Mouse (Mus musculus) neural tube, embryonic 15.5 days (tissue): ENCODE measurements at regions not wholly inside any gene's neighbourhood (a gene's known extent, or its start where the extent isn't known, plus 50 kb on each side); places are given as distances from the start of the nearest gene placed in this dataset.
A peak's percentile ranks its signal among the peaks of the same experiment; 100 is the strongest.

ENCODE experiments used
- ATAC-seq: fragments of 200-750 bp; cut with Nextera tagmentation; 2 replicates; pipeline ENCODE4 v1.8.0; 2017; ENCODE audit warnings: mild to moderate bottlenecking, moderate TSS enrichment, moderate library complexity; ENCODE audit not compliant: low FRiP score
- H3K27ac ChIP-seq: fragments of 300-500 bp; sonication (generic); replicated peaks from 2 replicates; pipeline ENCODE4 v1.5.1; 2015; ENCODE audit warnings: mild to moderate bottlenecking, inconsistent platforms
- H3K27me3 ChIP-seq: fragments of 300-500 bp; sonication (generic); replicated peaks from 2 replicates; pipeline ENCODE4 v1.6.1; 2015; ENCODE audit warnings: inconsistent platforms
- H3K36me3 ChIP-seq: fragments of 300-500 bp; sonication (generic); 2 replicates; pipeline ENCODE4 v1.6.1; 2015; ENCODE audit warnings: inconsistent platforms
- H3K4me1 ChIP-seq: fragments of 300-500 bp; sonication (generic); 2 replicates; pipeline ENCODE4 v1.6.1; 2015; ENCODE audit warnings: inconsistent platforms
- H3K4me2 ChIP-seq: fragments of 300-500 bp; sonication (generic); 2 replicates; pipeline ENCODE4 v1.6.1; 2015; ENCODE audit warnings: inconsistent platforms, mild to moderate bottlenecking, moderate library complexity
- H3K4me3 ChIP-seq: fragments of 300-500 bp; sonication (generic); replicated peaks from 2 replicates; pipeline ENCODE4 v1.5.1; 2015; ENCODE audit warnings: mild to moderate bottlenecking, inconsistent platforms
- H3K9ac ChIP-seq: fragments of 300-500 bp; sonication (generic); replicated peaks from 2 replicates; pipeline ENCODE4 v1.6.1; 2015; ENCODE audit warnings: mild to moderate bottlenecking, inconsistent platforms
- H3K9me3 ChIP-seq: fragments of 300-500 bp; sonication (generic); replicated peaks from 2 replicates; pipeline ENCODE4 v1.6.1; 2016; ENCODE audit warnings: inconsistent platforms
- WGBS: fragments of 180-500 bp; shearing (Covaris S2); methylation state at CpG from one replicate; pipeline ENCODE4 v1.1.7; 2015; ENCODE audit warnings: mixed read lengths; 5-methylcytosine and 5-hydroxymethylcytosine counted together

DNA sequence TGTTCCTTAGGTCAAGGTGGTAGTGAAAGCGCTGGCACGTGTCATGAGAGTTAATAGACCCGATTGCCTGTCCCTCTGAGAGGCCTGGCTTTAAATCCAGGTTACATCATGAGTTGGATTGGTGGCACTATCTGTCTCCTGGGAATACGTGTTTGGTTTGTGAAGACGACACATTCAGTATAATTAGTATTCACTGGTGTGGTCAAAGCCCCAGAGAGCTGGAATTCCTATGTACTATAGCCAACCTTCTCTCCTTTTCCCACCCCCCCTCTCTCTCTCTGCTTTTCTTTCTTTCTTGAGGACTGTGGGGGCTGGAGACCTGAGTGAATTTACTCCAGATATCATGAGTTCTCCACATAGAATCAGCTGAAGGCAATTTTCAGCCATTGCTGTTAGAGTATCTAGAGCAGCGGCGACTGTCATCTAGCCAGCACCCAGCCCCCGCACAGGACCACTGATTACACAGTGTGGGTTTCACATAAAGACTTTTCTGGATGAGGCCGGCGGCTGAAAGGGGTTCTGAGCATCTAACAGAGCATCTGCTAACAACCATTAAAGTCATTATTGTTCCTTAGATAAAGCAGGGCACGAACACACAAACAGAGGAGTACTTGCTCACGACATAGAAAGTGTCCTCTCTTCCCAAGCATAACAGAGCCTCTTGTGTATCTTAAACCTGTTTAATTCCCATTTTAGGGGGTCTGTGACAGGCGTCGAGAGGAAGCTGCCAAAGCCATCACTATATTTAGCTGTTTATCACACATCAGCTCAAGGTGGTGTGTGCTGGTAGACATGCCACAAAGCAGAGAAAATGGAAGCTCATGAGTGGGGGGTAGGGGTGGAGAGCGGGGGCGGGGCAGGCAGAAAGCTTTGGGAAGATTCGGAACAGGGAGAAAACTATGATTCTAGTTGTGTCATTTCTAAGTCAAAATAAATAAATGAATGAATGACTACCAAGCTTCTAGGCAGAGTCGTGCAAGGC is 272.9 kb upstream of the Atp11b start:
- H3K36me3 ChIP-seq = no peaks in the 10 kb centered on the region
- H3K27ac ChIP-seq = no peak overlapping the region
- H3K4me3 ChIP-seq = no peak overlapping the region
- no peaks in the 10 kb centered on the region for H3K9me3 ChIP-seq
- peak; percentile 48 for ATAC-seq
- no peak overlapping the region for H3K9ac ChIP-seq
- no peak overlapping the region for H3K4me2 ChIP-seq
- WGBS = 33% methylated on average over 18 of the region's 18 CpGs
- H3K4me1 ChIP-seq = peaks cover 16% of the 10 kb centered on the region
- H3K27me3 ChIP-seq = 0 out of 2 replicates have a peak, but pooled peaks cover 6% of the 10 kb centered on the region

DNA sequence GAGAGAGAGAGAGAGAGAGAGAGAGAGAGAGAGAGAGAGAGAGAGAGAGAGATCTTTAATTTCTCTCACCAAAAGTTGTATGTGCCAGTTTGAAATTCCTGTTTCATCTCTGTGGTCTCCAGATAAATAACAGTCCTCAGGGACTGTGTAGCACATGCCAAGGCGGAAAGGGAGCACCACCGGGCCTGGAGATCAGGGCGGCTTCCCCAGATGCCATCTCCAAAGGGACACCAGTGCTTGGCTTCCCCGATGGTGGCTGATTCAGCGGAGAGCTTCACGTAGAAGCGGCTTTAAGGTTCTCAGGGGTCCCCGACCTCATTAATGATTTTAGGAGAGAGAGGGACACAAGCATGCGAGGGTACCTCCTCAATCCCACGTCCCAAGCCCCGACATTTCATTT is 272.1 kb upstream of the Atp11b start:
- H3K27me3 ChIP-seq = 0 out of 2 replicates have a peak, but pooled peaks cover 6% of the 10 kb centered on the region
- H3K9ac ChIP-seq = peak overlapping the region; percentile 36; the same call in 1 of the 2 replicates
- peak overlapping the region; percentile 51 for H3K4me2 ChIP-seq
- no peaks in the 10 kb centered on the region for H3K9me3 ChIP-seq
- peaks cover 16% of the 10 kb centered on the region for H3K4me1 ChIP-seq
- peak; percentile 43; the same call in 1 of the 2 replicates for ATAC-seq
- no peaks in the 10 kb centered on the region for H3K36me3 ChIP-seq
- WGBS = 14% methylated on average over 11 of the region's 11 CpGs
- no peak overlapping the region; the same call in 1 of the 2 replicates for H3K27ac ChIP-seq
- peak overlapping the region; percentile 13 for H3K4me3 ChIP-seq

DNA sequence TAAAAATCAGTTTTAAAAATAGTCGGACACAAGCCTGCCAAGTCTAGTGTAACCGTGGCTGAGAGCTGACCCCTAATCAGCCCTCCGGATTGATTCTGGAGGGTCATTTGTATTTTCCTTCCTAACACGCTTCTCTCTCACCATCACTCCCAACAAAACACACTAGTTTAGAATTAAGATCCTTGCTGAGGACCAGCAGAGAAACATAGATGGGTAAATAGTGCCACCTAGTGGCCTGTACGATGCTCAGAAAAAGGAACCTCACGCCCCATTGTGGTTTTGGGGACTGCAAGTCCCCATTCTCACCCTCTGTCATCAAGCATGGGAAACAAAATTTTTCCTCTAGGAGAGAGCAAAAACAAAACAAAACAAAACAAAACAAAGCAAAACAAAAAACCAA is 271.6 kb upstream of the Atp11b start:
- 2% methylated on average over 6 of the region's 6 CpGs for WGBS
- no peak overlapping the region; the same call in 1 of the 2 replicates for H3K27ac ChIP-seq

DNA sequence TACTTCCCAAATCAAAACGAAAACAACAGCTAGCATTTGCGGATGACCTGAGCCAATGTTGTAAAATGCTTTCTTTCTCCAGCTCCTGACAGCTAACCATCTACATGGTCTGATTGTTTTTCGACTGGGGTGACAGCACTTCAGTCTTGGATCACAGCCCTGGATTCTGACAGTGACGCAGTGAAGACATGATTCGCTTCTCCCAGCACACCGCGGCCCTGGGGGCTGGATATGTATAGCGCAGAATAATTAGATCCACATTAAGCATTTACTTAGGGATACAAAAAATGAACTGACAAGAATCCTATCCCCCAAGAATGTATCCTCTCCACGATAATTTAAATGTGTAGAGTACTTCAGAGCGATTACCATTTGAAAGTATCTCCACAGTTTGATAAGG is 271.1 kb upstream of the Atp11b start:
- Histone ChIP-seq H3K9me3 (no peaks in the 10 kb centered on the region), H3K4me3 (no peak overlapping the region), H3K36me3 (no peaks in the 10 kb centered on the region), H3K27me3 (0 out of 2 replicates have a peak, but pooled peaks cover 6% of the 10 kb centered on the region), H3K9ac (no peak overlapping the region), H3K27ac (no peak overlapping the region), H3K4me2 (no peak overlapping the region), H3K4me1 (peaks cover 16% of the 10 kb centered on the region)
- ATAC-seq = no peak
- WGBS = 66% methylated on average over 10 of the region's 10 CpGs

More for the DNA sequence above, 271.6 kb upstream of the Atp11b start:
- Histone ChIP-seq H3K9me3 (no peaks in the 10 kb centered on the region), H3K4me3 (peak overlapping the region; percentile 13), H3K27me3 (0 out of 2 replicates have a peak, but pooled peaks cover 6% of the 10 kb centered on the region), H3K4me1 (peaks cover 16% of the 10 kb centered on the region), H3K36me3 (no peaks in the 10 kb centered on the region), H3K4me2 (peak overlapping the region; percentile 51), H3K9ac (peak overlapping the region; percentile 36; the same call in 1 of the 2 replicates)
- peak; percentile 79 for ATAC-seq

DNA sequence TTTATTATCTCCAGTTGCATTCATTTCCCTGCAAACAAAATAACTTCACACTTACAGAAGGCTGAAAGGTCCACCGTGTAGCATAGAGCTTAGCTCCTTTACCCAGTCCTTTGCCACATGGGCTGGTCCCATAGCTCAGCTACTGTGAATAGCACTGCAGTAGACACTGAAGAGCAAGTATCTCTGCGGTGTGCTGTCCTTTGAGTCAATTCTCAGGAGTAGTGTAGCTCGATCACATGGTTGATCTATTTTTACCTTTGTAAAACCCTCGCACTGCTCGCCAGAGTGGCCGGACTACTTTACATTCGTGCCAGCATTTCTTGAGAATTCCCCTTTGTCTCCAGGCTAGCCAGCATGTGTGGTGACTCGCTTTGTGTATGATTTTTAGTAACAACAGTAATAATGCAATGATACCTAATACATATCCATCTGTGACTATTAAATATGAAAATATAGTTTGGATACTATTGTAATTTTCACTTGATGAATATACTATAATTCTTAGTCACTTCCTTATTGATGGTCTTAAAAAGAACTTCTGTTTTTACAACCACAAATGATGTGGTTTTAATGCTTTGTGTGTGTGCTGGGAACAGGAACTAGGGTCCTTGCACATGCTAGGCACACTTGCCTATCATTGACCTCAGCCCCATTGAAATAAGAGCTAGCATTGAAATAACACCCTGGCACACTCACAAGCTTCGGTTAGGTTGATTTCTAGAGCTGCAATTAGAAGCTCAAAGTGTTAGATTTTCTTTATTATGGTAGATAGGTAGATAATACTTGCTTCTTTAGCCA is 257.7 kb upstream of the Atp11b start:
- 69% methylated on average over 9 of the region's 9 CpGs for WGBS
- H3K27me3 ChIP-seq = no peaks in the 10 kb centered on the region
- H3K36me3 ChIP-seq = no peaks in the 10 kb centered on the region
- no peak overlapping the region for H3K4me2 ChIP-seq
- H3K4me1 ChIP-seq = no peaks in the 10 kb centered on the region
- H3K9me3 ChIP-seq = no peaks in the 10 kb centered on the region
- no peak overlapping the region for H3K9ac ChIP-seq
- ATAC-seq = no peak
- no peak overlapping the region for H3K27ac ChIP-seq
- H3K4me3 ChIP-seq = no peak overlapping the region

DNA sequence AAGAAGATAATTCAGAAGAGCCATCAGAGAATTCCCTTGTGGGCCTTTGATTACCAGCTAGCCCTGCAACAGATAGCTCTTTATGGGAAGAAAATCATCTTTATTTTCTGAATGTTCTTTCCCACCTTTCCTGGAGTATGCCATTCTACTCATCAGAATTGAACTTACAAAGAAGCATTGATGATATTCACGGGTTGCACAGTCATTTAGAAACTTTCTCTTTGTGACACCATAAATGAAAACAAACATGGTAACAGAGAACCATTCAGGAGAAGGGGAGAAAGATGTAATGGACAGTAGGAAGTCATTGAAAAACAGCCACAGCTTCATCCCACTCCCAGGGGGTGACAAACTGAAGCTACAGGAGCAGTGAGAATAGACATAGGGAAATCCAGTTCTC is 243.6 kb upstream of the Atp11b start:
- no peak overlapping the region for H3K9ac ChIP-seq
- no peak for ATAC-seq
- H3K27me3 ChIP-seq = no peaks in the 10 kb centered on the region
- H3K9me3 ChIP-seq = no peaks in the 10 kb centered on the region
- H3K4me3 ChIP-seq = no peak overlapping the region
- no peak overlapping the region for H3K4me2 ChIP-seq
- no peaks in the 10 kb centered on the region for H3K4me1 ChIP-seq
- H3K27ac ChIP-seq = no peak overlapping the region
- 64% methylated on average over 1 of the region's 1 CpGs for WGBS
- H3K36me3 ChIP-seq = no peaks in the 10 kb centered on the region

DNA sequence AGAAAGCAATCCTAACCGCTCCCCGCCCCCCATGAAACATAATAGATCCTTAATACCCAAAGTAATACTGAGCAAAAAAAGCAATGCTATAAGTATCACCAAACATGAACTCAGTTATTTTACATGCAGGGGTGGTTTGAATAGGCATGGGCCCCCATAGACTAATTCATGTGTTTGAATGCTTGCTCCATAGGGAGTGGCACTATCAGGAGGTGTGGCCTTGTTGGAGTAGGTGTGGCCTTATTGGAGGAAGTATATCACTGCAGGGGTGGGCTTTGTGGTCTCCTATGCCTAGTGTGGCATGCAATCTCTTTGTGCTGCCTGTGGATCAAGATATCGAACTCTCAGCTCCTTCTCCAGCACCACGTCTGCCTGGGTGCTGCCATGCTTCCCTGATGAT is 237.4 kb upstream of the Atp11b start:
- H3K4me3 ChIP-seq = no peak overlapping the region
- no peak overlapping the region for H3K4me2 ChIP-seq
- H3K36me3 ChIP-seq = no peaks in the 10 kb centered on the region
- ATAC-seq = no peak
- no peaks in the 10 kb centered on the region for H3K27me3 ChIP-seq
- WGBS = 83% methylated on average over 4 of the region's 4 CpGs
- H3K9me3 ChIP-seq = no peaks in the 10 kb centered on the region
- no peaks in the 10 kb centered on the region for H3K4me1 ChIP-seq
- H3K27ac ChIP-seq = no peak overlapping the region
- H3K9ac ChIP-seq = no peak overlapping the region

DNA sequence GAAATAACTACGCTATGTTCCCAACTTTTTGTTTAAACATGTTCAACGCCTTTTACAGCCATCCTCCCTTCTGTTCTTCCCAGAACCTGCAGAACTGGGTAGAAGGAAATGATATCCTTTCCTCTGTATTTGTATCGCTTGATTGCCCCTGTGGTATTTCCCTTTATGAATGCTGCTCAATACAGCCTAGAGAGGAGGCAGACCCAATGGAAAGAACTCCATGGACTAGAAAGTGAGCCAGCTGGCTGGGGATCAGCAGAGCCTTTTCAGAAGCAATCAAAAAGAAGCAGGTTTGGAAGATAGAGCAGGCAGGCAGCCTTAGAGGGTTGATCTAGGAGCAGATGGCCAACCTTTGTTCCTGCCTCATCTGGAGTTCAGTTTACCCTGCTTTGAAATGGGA is 233.8 kb upstream of the Atp11b start:
- Histone ChIP-seq H3K9me3 (no peaks in the 10 kb centered on the region), H3K27ac (no peak overlapping the region), H3K4me1 (no peaks in the 10 kb centered on the region), H3K9ac (no peak overlapping the region), H3K4me3 (no peak overlapping the region), H3K4me2 (no peak overlapping the region), H3K36me3 (no peaks in the 10 kb centered on the region), H3K27me3 (no peaks in the 10 kb centered on the region)
- ATAC-seq = no peak
- 76% methylated on average over 3 of the region's 3 CpGs for WGBS

DNA sequence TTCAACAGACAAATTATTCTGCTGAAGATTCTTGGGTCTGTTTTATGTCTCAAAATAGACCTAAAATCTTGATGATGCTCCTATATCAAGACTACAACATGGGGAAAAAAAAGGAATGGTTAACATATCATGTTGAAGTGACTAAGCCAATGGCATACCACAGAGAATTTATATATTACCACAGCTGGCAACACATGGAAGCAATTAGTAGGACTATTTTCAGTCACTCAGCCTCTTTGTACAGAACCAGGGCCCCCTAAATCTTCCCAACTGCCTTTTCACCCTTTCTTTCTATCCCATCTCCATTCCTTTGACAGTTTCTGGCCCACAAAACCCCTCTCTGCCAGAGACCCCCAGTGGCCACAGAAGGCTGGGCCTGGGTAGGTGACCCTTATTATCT is 206.2 kb upstream of the Atp11b start:
- Histone ChIP-seq H3K4me1 (no peaks in the 10 kb centered on the region), H3K36me3 (no peaks in the 10 kb centered on the region), H3K9me3 (no peaks in the 10 kb centered on the region), H3K4me3 (no peak overlapping the region), H3K4me2 (no peak overlapping the region), H3K27me3 (no peaks in the 10 kb centered on the region), H3K27ac (no peak overlapping the region), H3K9ac (no peak overlapping the region)
- ATAC-seq = no peak

DNA sequence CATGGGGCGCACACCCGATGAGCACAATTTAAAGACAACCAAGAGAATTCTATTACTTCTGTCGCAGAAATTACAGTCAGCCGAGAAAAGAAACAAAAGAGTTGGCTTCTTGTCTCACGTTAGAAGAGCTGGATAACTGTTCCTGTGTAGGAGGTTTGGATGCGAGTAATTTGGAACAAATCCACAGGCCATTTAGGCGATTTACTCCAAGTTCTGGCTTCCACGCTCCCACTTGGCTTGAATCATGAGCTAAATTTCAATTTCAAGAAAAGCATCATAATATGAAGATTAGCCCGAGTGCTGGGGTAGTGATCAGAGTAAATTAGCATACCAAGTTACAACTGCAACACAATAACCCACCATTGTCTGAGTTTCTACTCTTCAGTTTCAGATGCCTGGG is 202.1 kb upstream of the Atp11b start:
- no peaks in the 10 kb centered on the region for H3K4me1 ChIP-seq
- H3K27ac ChIP-seq = no peak overlapping the region
- no peaks in the 10 kb centered on the region for H3K36me3 ChIP-seq
- H3K9ac ChIP-seq = no peak overlapping the region
- WGBS = 73% methylated on average over 9 of the region's 9 CpGs
- no peak for ATAC-seq
- H3K9me3 ChIP-seq = no peaks in the 10 kb centered on the region
- no peaks in the 10 kb centered on the region for H3K27me3 ChIP-seq
- H3K4me2 ChIP-seq = no peak overlapping the region
- H3K4me3 ChIP-seq = no peak overlapping the region

DNA sequence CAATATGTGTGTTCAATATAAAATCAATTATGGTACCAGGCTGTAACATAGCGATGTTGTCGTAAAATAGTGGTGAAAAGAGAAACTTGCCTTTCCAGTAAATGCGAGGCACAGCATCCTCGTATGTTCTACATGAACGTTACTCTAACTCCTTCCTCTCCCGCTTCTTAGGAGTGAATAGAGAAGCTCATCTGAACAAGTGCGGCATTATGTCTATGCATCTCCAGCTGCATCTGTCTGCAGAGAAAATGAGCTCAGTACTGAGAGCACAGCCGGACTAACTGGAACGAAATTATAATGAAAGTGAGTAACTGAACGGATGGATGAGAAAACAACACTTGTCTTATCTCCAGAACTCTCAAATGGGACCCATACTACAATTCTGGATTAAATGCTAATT is 193.5 kb upstream of the Atp11b start:
- ATAC-seq = peak; percentile 57; the same call in 1 of the 2 replicates
- no peak overlapping the region for H3K4me3 ChIP-seq
- H3K36me3 ChIP-seq = no peaks in the 10 kb centered on the region
- 78% methylated on average over 10 of the region's 10 CpGs for WGBS
- H3K27me3 ChIP-seq = no peaks in the 10 kb centered on the region
- H3K9ac ChIP-seq = no peak overlapping the region
- no peaks in the 10 kb centered on the region for H3K4me1 ChIP-seq
- H3K4me2 ChIP-seq = no peak overlapping the region
- H3K9me3 ChIP-seq = no peaks in the 10 kb centered on the region
- no peak overlapping the region for H3K27ac ChIP-seq
